Mouse (Mus musculus) liver, postnatal 0 days (tissue): Measurements from ENCODE around the gene Lamtor1.

ENCODE experiments used
- CTCF ChIP-seq: sonication (generic); IDR thresholded peaks from 2 replicates; pipeline ENCODE4 v1.5.1; 2016; ENCODE audit warnings: antibody characterized with exemption, low read depth
- EP300 ChIP-seq: IDR thresholded peaks from 2 replicates; pipeline ENCODE4 v1.6.1; 2016; ENCODE audit warnings: antibody characterized with exemption, low read depth, mild to moderate bottlenecking

- TF ChIP-seq EP300 (no peak), CTCF (no peak)
Measured at GRCm38 (mm10) chr7:101900331-101901097, 5.2 kb upstream of the Lamtor1 start.
